Mouse (Mus musculus) testis, postnatal 14 days (tissue): ENCODE data around the gene Dpf1.

Experiments
- DNase-seq: peaks from one replicate; pipeline ENCODE4 v3.0.0; 2021; ENCODE audit warnings: low spot score

The Dpf1 gene

DNA sequence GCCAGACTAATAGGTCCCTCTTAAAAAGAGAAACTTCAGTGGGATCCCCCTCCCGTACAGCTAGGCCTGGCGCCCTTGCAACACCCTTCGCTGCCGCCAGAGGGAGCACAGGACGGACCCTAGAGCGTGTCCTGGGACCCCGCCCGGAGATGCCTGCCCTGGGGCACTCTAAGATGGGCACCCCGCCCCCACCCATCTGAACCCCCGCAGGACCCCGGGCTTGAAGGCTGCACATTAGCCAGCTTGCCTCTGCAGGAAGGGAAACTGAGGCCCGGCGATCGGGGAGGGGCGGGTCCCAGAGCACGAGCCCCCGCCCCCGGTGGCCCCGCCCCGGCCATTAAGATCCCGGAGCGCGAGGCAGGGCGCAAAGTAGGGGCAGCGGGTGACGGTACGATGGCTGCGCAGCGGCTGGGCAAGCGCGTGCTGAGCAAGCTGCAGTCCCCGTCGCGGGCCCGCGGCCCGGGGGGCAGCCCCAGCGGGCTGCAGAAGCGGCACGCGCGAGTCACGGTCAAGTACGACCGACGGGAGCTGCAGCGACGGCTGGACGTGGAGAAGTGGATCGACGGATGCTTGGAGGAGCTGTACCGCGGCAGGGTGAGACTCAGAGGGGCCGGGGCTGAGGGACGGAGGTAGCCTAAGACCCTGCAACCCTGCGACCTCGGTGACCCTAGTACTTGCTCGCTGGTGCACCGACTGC lies 14.7 kb upstream of the Dpf1 start, which contains the start of gene Ppp1r14a:
Ppp1r14a (plus strand) TSS at position 367 of the 697 bp plus-strand sequence.
- peak; percentile 81 for DNase-seq

DNA sequence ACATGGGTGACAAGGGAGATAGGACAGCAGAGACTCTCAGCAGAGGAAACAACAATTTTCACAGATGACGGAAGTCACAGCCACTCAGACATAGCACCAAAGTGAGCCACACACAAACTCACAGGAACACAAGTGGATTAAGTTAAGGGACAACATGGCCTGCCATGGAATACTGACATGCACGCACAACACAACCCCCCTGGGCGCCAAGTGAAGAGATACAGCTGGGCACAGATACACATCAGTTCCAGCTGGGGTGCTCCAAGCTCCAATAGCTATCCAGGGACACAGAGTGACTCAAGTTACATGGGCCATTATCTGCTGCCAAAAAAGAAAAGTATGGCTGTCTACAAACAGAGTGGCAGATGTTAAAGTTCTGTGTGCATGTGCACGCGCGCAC lies 13.9 kb upstream of the Dpf1 start:
- no peak for DNase-seq

GRCm38 (mm10) chr7:29290691-29291485 lies 12.9 kb upstream of the Dpf1 start:
- no peak for DNase-seq

DNA sequence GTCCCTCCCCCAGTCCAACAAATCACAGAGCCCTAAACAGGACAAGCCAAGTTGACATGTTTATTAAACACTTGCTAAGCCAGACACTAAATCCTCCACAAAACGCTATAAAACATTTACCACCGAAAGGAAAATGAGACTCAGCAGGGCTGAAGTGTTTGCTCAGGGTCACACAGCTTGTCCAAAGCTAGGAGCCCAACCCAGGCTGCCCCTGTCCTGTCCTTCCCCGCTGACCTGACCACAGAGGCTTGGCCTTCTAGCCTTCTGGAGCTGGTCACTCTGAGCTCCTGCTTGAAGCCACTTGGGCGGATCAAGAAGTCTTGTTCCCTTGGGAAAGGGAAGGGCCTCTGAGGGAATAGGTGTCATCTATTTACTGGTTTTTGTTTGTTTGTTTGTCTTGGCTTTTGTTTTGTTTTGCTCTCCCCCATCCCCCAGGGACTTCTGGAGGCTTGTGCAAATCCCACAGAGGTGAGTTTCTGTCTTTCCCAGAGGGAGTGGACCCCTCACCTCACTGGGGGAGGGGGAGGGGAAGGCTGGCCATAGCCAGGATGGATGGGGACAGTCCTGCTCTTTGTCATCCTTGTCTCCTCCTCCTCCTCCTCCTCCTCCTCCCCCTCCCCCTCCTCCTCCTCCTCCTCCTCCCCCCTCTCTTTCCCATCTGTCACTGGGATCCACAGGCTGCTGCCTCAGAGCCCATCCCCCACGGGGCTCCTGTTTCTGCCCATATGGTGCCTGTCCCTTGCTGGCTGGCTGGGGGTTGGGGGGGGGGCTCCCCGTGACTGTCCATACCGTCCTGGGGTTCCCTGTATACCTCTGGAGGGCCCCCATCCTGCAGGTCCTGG lies 11.9 kb upstream of the Dpf1 start:
- no peak for DNase-seq

DNA sequence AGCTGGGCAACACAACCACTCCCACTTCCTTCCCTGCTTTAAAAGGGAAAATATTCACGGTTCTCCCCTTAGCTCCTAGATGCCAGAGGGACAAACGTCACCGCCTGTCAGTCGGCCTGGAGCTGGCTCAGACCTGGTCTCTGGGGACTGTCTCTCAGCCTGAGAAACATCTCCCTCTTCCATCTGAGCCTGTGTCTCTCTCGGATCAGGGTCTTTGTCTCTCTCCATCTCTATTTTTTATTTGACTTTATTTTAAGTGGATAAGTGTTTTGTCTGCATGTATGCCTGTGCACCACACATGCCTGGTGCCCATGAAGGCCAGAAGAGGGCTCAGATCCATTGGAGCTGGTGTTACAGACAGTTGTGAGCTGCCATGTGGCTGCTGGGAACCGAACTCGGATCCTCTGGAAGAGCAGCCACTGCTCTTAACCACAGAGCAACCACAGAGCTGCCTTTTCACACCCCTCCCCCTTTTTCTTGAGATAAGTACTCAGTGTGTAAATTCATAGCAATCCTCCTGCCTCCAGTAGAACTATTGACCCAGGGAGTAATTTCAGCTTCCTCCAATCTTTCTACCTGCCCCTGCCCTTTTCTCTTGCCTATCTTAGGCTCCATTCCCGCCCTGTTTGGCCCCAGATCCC lies 11.2 kb upstream of the Dpf1 start:
- no peak for DNase-seq

- peak; percentile 68 for DNase-seq
Measured at GRCm38 (mm10) chr7:29293131-29294065, 10.4 kb upstream of the Dpf1 start.

DNA sequence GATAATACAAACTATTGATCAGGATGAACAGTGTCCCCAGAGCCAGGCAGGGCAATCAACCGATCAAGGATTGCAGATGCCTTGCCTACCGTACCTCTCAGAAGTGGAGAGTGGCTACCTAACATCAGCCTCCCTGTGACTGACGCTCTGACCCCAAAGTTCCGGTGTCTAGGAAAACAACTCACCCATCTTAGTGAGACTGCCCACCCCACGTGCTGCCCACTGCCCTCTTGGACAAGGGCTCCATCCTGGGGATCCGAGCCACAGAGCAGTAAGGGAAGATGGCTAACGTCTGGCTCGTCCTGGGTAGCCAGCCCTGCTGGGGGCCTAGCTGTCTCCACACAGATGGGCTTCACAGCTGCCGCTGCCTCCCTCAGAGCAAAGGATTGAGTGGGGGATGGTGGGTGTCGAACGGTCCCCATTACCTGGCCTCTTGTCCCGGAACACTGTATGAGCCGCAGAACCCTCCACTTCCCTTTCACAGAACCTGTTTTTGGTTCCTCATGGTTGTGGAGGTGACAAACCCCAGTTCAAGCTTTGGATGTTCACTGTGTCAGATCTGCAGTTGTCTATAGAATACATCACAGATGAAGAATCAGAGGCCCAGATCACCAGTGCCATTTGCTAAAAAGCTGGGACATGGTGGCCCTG lies 9.5 kb upstream of the Dpf1 start:
- DNase-seq: no peak

GRCm38 (mm10) chr7:29295861-29296647 lies 7.7 kb upstream of the Dpf1 start:
- no peak for DNase-seq

DNA sequence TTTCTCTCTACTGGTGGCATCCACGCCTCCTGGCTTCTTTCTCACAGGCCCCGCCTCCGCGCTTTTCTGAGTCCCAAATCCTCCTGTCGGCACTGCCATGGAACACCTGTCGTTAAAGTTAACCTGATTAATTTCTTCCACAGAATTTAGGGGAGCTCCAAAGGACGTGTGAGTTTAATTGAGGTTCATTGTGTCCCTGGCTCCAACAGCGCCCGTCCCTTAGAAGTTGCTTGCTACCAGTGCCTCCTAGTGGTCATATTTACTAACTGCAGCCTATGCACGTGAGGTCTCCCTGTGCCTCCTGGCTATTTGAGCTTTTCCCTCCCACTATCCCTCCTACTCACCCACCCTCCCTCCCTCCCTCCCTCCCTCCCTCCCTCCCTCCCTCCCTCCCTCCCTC lies 6.8 kb upstream of the Dpf1 start:
- peak; percentile 80 for DNase-seq

DNA sequence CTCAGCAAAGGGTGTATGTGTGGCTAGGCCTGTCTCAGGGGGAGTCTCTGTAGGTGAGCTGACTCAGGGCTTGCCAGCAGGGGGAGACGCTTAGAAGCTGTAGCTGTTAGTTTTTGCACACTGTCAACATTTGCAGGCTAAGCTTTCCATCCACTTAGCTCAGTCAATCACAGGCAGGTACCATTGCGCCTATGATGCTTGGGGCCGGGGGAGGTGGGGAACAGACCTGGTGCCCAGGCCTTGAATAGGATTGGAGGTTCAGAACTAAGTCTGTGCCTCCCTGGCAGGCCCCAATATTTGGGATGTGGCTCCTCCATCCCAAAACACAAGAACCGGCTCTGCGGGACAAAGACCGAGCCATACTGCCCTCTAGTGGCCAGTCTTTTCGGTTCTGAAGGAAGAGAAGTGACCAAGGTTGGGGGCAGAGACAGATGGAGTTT lies 2.6 kb upstream of the Dpf1 start:
- no peak for DNase-seq

DNA sequence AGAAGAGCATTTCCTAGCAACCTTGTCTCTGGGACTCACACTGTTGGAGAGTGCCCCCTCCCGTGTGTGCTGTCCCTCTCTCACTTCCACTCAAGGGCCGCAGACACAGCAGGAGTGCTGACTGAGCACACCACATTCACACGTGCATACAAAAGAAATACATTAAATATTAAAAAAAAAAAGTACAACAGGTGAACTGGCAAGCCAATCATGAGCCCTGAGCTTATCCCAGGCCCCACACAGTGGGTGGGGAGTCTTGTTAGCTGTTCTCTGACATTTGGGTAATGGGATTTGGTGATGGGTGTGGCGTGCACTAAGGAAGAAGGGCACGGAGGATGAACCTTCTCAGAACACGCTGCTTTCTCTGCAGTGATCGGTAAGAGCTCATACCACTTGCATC lies 1.1 kb upstream of the Dpf1 start:
- DNase-seq: no peak

DNA sequence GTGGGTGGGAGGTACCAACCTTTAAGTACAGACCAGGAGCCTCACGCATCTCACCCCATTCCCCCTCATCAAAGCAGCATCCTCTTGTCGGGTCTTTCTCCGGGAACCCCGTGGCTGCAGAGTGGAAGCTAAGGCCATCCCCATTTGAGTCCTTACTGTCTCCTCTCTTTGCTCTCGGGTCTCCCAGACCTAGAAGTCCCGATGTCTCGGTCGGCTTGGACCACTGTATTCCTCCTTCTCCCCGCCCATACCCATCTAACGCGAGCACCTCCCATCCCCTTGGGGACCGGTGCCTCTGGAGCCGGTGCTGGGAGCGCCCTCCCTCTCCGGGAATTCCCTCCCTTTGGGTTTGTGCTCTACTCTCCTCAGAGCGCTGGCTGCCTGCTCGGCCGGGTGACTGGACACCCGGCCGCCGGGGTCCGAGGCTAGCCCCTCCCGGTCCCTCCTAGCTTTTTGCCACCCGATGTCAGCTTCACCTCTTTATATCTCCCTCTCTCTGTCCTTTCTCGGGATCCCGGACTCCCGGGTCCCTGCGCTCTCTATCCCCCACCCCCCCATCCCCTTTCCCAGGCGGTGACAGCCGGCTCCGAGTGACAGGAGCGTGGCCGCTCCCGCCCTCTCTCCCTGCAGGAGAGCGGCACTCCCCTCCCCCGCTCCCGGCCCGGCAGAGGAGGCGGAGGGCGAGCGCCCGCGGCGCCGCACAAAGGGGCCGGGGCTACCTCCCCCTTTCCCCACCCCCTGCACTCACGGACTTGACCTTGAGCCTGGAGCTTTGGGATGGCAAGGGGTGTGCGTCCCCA lies 912 bp downstream of the Dpf1 start:
- DNase-seq: peak; percentile 36

DNA sequence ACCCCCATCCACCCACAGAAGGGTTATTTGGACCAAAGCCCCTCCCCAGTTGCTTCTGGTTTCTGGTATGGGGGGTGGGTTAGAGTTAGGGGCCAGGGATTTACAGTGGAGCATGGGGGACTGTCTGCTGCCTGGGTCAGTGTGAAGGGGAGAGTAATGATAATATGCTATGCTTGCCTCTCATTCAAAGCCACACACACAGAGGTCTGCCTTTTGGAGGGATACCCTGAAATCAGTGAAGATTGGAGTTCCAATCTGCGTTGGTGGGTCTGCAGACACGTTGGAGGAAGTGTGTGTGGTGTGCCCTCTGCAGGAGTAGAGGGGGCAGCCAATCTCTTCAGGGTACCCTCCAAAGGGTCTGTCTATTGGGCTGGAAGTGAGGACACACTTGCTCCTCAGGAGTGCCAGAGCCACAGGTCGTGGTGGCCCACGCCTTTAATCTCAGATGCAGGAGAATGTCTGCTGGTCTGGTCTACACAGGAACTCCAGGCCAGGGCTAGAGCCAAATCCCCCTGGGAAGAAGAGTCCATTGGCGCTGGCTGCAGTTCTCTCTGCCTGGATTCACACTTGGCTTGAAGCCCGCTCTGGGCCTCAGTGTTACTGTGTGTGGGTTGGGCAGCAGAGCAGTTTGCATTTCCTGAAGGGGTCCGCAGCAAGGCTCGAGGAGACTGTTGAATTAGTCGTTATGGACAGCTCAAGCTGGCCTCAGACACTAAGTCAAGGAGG lies 1.7 kb downstream of the Dpf1 start:
- DNase-seq: no peak

DNA sequence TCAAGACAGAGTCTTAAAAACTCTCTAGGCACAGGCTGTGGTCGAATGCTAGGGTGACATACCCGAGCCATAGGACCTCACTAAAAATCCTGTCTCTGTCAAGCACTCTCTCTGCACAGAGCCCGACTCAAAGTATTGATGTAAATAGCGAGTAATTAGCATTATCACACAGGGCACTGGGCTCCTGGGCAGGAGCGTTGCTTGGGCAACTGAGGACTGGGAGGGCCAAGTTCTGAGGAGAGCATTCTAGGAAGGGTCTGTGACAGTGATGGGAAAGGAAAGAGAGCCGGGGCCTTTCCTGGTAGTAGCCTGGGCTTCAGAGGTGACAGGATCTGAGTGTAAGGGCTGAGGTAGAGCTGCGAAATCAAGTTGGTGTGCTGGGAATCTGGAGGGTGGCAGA lies 2.4 kb downstream of the Dpf1 start:
- DNase-seq: no peak

- no peak for DNase-seq
Measured at GRCm38 (mm10) chr7:29306619-29307018, 2.9 kb downstream of the Dpf1 start.

DNA sequence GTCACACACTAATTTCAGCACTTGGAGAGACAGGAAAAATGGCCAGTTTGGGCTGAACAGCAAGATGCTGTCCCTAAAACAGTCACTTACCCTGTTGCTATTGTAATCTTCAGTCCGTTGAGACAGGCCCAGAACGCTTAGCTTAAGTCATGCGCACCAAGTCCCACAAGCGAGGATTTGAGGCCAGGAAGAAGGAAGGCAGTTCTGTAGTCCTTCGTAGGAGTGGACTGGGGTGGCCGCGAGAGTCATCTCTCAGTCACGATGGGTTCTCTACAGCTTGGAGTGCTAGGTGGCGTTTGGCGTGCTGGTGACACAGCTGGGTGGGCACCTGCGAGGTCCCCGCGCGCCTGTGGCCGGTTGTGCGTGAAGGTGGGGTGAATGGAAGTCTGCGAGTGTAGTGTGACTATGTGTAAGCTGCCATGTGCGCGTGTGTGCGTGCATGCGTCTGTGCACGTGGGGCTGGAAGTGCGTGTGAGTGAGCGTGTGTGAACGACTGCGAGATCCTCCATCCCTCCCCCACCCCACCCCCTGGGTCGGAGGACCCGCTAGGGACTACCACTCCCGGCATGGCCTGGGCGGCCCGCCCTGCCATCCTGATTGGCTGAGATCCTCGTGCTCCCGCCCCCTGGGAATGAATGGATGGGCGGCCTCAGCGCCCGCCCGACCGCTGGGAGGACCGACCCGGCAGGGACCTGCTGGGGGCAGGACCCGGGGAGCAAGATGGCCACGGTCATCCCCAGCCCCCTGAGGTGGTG lies 3.8 kb downstream of the Dpf1 start:
- peak; percentile 93 for DNase-seq

- DNase-seq: peak; percentile 75
Measured at GRCm38 (mm10) chr7:29309221-29309721, 5.5 kb downstream of the Dpf1 start.
